Mouse (Mus musculus): ENCODE measurements around the gene Polr3h. TPM values are rescaled to one million over a fixed set of nuclear protein-coding genes. Genes with fewer than 3 reads are reported as not detected.

Gene Polr3h
- polyA plus RNA-seq, 1 experiment from 2014 or later: 80.1 TPM

GRCm38 (mm10) chr15:81928277-81928676, 2.2 kb upstream of the Polr3h start:
- Histone ChIP-seq H3K27me3 (no peaks in the 10 kb centered on the region), H3K9me3 (replicated peaks) (no peaks in the 10 kb centered on the region), H3K4me2 (0 out of 2 replicates have a peak overlapping the region, but pooled peaks have one; percentile 30), H3K36me3 (peaks cover 7% of the 10 kb centered on the region), H3K9ac (no peak overlapping the region), H3K27ac (peak overlapping the region; percentile 93), H3K4me3 (replicated peaks) (no peak overlapping the region), H3K4me1 (peaks cover 58% of the 10 kb centered on the region)
- no peak for ATAC-seq (replicated peaks; ENCODE audit: low FRiP score)
- 21% methylated on average over 11 of the region's 11 CpGs for WGBS

- no peak overlapping the region for H3K4me3 ChIP-seq (replicated peaks)
- H3K4me2 ChIP-seq: 0 out of 2 replicates have a peak overlapping the region, but pooled peaks have one; percentile 30
- WGBS: 38% methylated on average over 4 of the region's 4 CpGs
- H3K27me3 ChIP-seq: no peaks in the 10 kb centered on the region
- peak; percentile 62; the same call in 1 of the 2 replicates for ATAC-seq (replicated peaks; ENCODE audit: low FRiP score)
- H3K9me3 ChIP-seq (replicated peaks): no peaks in the 10 kb centered on the region
- H3K27ac ChIP-seq: peak overlapping the region; percentile 93
- H3K9ac ChIP-seq: no peak overlapping the region
- H3K36me3 ChIP-seq: peaks cover 10% of the 10 kb centered on the region
- H3K4me1 ChIP-seq: peaks cover 55% of the 10 kb centered on the region
Measured at GRCm38 (mm10) chr15:81927741-81928140, 1.7 kb upstream of the Polr3h start.

GRCm38 (mm10) chr15:81926446-81926822, 394 bp upstream of the Polr3h start:
- H3K9me3 ChIP-seq (replicated peaks): no peaks in the 10 kb centered on the region
- H3K4me3 ChIP-seq (replicated peaks): peak overlapping the region; percentile 81
- WGBS: 33% methylated on average over 9 of the region's 9 CpGs
- peak overlapping the region; percentile 93 for H3K4me2 ChIP-seq
- no peaks in the 10 kb centered on the region for H3K27me3 ChIP-seq
- peaks cover 10% of the 10 kb centered on the region for H3K36me3 ChIP-seq
- peak overlapping the region; percentile 69; the same call in 1 of the 2 replicates for H3K27ac ChIP-seq
- peaks cover 52% of the 10 kb centered on the region for H3K4me1 ChIP-seq
- H3K9ac ChIP-seq: 0 out of 2 replicates have a peak overlapping the region, but pooled peaks have one; percentile 26
- peak; percentile 10; the same call in 1 of the 2 replicates for ATAC-seq (replicated peaks; ENCODE audit: low FRiP score)

- Histone ChIP-seq H3K36me3 (peaks cover 10% of the 10 kb centered on the region), H3K4me2 (peak overlapping the region; percentile 93), H3K9ac (0 out of 2 replicates have a peak overlapping the region, but pooled peaks have one; percentile 80), H3K27ac (no peak overlapping the region), H3K9me3 (replicated peaks) (no peaks in the 10 kb centered on the region), H3K4me1 (peaks cover 52% of the 10 kb centered on the region), H3K27me3 (no peaks in the 10 kb centered on the region), H3K4me3 (replicated peaks) (peak overlapping the region; percentile 81)
- WGBS: 85% methylated on average over 11 of the region's 11 CpGs
- ATAC-seq (replicated peaks; ENCODE audit: low FRiP score): no peak
Measured at GRCm38 (mm10) chr15:81924933-81925332, 1.1 kb downstream of the Polr3h start.

- 74% methylated on average over 5 of the region's 5 CpGs for WGBS
- Histone ChIP-seq H3K9me3 (replicated peaks) (no peaks in the 10 kb centered on the region), H3K4me1 (peaks cover 30% of the 10 kb centered on the region), H3K36me3 (peaks cover 31% of the 10 kb centered on the region), H3K4me3 (replicated peaks) (no peak overlapping the region), H3K27me3 (no peaks in the 10 kb centered on the region), H3K9ac (no peak overlapping the region), H3K4me2 (no peak overlapping the region), H3K27ac (no peak overlapping the region)
- ATAC-seq (replicated peaks; ENCODE audit: low FRiP score): no peak
Measured at GRCm38 (mm10) chr15:81921255-81921654, 4.8 kb downstream of the Polr3h start.

GRCm38 (mm10) chr15:81920546-81921217, 5.4 kb downstream of the Polr3h start:
- H3K9me3 ChIP-seq (replicated peaks): no peaks in the 10 kb centered on the region
- 92% methylated on average over 10 of the region's 10 CpGs for WGBS
- no peak for ATAC-seq (replicated peaks; ENCODE audit: low FRiP score)

GRCm38 (mm10) chr15:81919062-81919461, 7.0 kb downstream of the Polr3h start:
- Histone ChIP-seq H3K27ac (no peak overlapping the region), H3K9ac (no peak overlapping the region), H3K9me3 (replicated peaks) (no peaks in the 10 kb centered on the region), H3K27me3 (no peaks in the 10 kb centered on the region), H3K4me1 (peaks cover 15% of the 10 kb centered on the region), H3K36me3 (peaks cover 51% of the 10 kb centered on the region), H3K4me3 (replicated peaks) (no peak overlapping the region), H3K4me2 (no peak overlapping the region)
- ATAC-seq (replicated peaks; ENCODE audit: low FRiP score): no peak
- 75% methylated on average over 5 of the region's 5 CpGs for WGBS

More at GRCm38 (mm10) chr15:81920546-81921217, 5.4 kb downstream of the Polr3h start:
- peaks cover 29% of the 10 kb centered on the region for H3K4me1 ChIP-seq
- H3K27me3 ChIP-seq: no peaks in the 10 kb centered on the region
- H3K9ac ChIP-seq: no peak overlapping the region
- H3K4me3 ChIP-seq (replicated peaks): no peak overlapping the region
- peaks cover 37% of the 10 kb centered on the region for H3K36me3 ChIP-seq
- no peak overlapping the region for H3K27ac ChIP-seq
- H3K4me2 ChIP-seq: no peak overlapping the region

GRCm38 (mm10) chr15:81917621-81918463, 8.2 kb downstream of the Polr3h start:
- Histone ChIP-seq H3K36me3 (peaks cover 55% of the 10 kb centered on the region), H3K9ac (no peak overlapping the region), H3K9me3 (replicated peaks) (no peaks in the 10 kb centered on the region), H3K27me3 (no peaks in the 10 kb centered on the region), H3K4me3 (replicated peaks) (no peak overlapping the region), H3K4me2 (no peak overlapping the region), H3K4me1 (0 out of 2 replicates have a peak, but pooled peaks cover 5% of the 10 kb centered on the region), H3K27ac (no peak overlapping the region)
- 62% methylated on average over 6 of the region's 6 CpGs for WGBS
- peak; percentile 65; the same call in 1 of the 2 replicates for ATAC-seq (replicated peaks; ENCODE audit: low FRiP score)

GRCm38 (mm10) chr15:81917201-81917600, 8.8 kb downstream of the Polr3h start:
- no peaks in the 10 kb centered on the region for H3K27me3 ChIP-seq
- H3K36me3 ChIP-seq: peaks cover 61% of the 10 kb centered on the region
- 61% methylated on average over 12 of the region's 12 CpGs for WGBS
- no peaks in the 10 kb centered on the region for H3K9me3 ChIP-seq (replicated peaks)
- ATAC-seq (replicated peaks; ENCODE audit: low FRiP score): no peak
- no peak overlapping the region for H3K4me3 ChIP-seq (replicated peaks)
- no peak overlapping the region for H3K9ac ChIP-seq
- H3K4me2 ChIP-seq: no peak overlapping the region
- H3K27ac ChIP-seq: 0 out of 2 replicates have a peak overlapping the region, but pooled peaks have one; percentile 32
- H3K4me1 ChIP-seq: 0 out of 2 replicates have a peak, but pooled peaks cover 5% of the 10 kb centered on the region

GRCm38 (mm10) chr15:81915663-81916062, 10.4 kb downstream of the Polr3h start:
- H3K27ac ChIP-seq: no peak overlapping the region
- no peak overlapping the region for H3K9ac ChIP-seq
- H3K4me3 ChIP-seq (replicated peaks): no peak overlapping the region
- no peak overlapping the region for H3K4me2 ChIP-seq
- 70% methylated on average over 5 of the region's 5 CpGs for WGBS
- no peak for ATAC-seq (replicated peaks; ENCODE audit: low FRiP score)
- H3K27me3 ChIP-seq: no peaks in the 10 kb centered on the region
- H3K9me3 ChIP-seq (replicated peaks): no peaks in the 10 kb centered on the region
- 0 out of 2 replicates have a peak, but pooled peaks cover 5% of the 10 kb centered on the region for H3K4me1 ChIP-seq
- peaks cover 76% of the 10 kb centered on the region for H3K36me3 ChIP-seq

GRCm38 (mm10) chr15:81914668-81915067, 11.4 kb downstream of the Polr3h start:
- no peak overlapping the region for H3K27ac ChIP-seq
- no peak overlapping the region for H3K4me2 ChIP-seq
- H3K27me3 ChIP-seq: no peaks in the 10 kb centered on the region
- no peak overlapping the region for H3K4me3 ChIP-seq (replicated peaks)
- peaks cover 84% of the 10 kb centered on the region for H3K36me3 ChIP-seq
- WGBS: 85% methylated on average over 5 of the region's 5 CpGs
- no peaks in the 10 kb centered on the region for H3K9me3 ChIP-seq (replicated peaks)
- H3K4me1 ChIP-seq: 0 out of 2 replicates have a peak, but pooled peaks cover 5% of the 10 kb centered on the region
- no peak overlapping the region for H3K9ac ChIP-seq
- no peak for ATAC-seq (replicated peaks; ENCODE audit: low FRiP score)

GRCm38 (mm10) chr15:81912498-81912897, 13.5 kb downstream of the Polr3h start:
- 76% methylated on average over 2 of the region's 2 CpGs for WGBS
- no peaks in the 10 kb centered on the region for H3K27me3 ChIP-seq
- H3K4me2 ChIP-seq: no peak overlapping the region
- 0 out of 2 replicates have a peak, but pooled peaks have one; percentile 40 for ATAC-seq (replicated peaks; ENCODE audit: low FRiP score)
- no peaks in the 10 kb centered on the region for H3K9me3 ChIP-seq (replicated peaks)
- no peak overlapping the region for H3K27ac ChIP-seq
- H3K4me1 ChIP-seq: 0 out of 2 replicates have a peak, but pooled peaks cover 5% of the 10 kb centered on the region
- H3K36me3 ChIP-seq: peaks cover 98% of the 10 kb centered on the region
- H3K4me3 ChIP-seq (replicated peaks): no peak overlapping the region
- no peak overlapping the region for H3K9ac ChIP-seq
